Mouse (Mus musculus) midbrain, embryonic 16.5 days (tissue): ENCODE results near the gene Cfap157. TPM values are rescaled to one million over a fixed set of nuclear protein-coding genes. Genes with fewer than 3 reads are reported as not detected.

Experiments
- ATAC-seq: fragments of 200-750 bp; cut with Nextera tagmentation; 2 replicates; pipeline ENCODE4 v1.8.0; 2017; ENCODE audit warnings: moderate TSS enrichment
- H3K27ac ChIP-seq: fragments of 300-500 bp; sonication (generic); 2 replicates; pipeline ENCODE4 v1.5.1; 2014; ENCODE audit warnings: mild to moderate bottlenecking, low read length, mixed read lengths
- H3K27me3 ChIP-seq: fragments of 300-500 bp; sonication (generic); 2 replicates; pipeline ENCODE4 v1.6.1; 2014; ENCODE audit warnings: low read depth, low read length, mixed read lengths; ENCODE audit not compliant: control insufficient read depth, insufficient read depth
- H3K36me3 ChIP-seq: fragments of 300-500 bp; sonication (generic); 2 replicates; pipeline ENCODE4 v1.6.1; 2014; ENCODE audit warnings: mild to moderate bottlenecking, low read length, moderate library complexity, mixed read lengths; ENCODE audit not compliant: control insufficient read depth, insufficient read depth
- H3K4me1 ChIP-seq: fragments of 300-500 bp; sonication (generic); 2 replicates; pipeline ENCODE4 v1.6.1; 2014; ENCODE audit warnings: mild to moderate bottlenecking, low read length, mixed read lengths; ENCODE audit not compliant: control insufficient read depth, insufficient read depth
- H3K4me2 ChIP-seq: fragments of 300-500 bp; sonication (generic); 2 replicates; pipeline ENCODE4 v1.6.1; 2014; ENCODE audit warnings: mild to moderate bottlenecking, low read length, mixed read lengths
- H3K4me3 ChIP-seq: fragments of 300-500 bp; sonication (generic); 2 replicates; pipeline ENCODE4 v1.5.1; 2014; ENCODE audit warnings: low read depth, mild to moderate bottlenecking, low read length, moderate library complexity, mixed read lengths
- H3K9ac ChIP-seq: fragments of 300-500 bp; sonication (generic); 2 replicates; pipeline ENCODE4 v1.6.1; 2014; ENCODE audit warnings: low read depth, low read length, mixed read lengths
- H3K9me3 ChIP-seq: fragments of 300-500 bp; sonication (generic); replicated peaks from 2 replicates; pipeline ENCODE4 v1.6.1; 2014; ENCODE audit warnings: mild to moderate bottlenecking, low read length, mixed read lengths; ENCODE audit not compliant: control insufficient read depth, poor library complexity, severe bottlenecking
- WGBS: fragments of 180-500 bp; shearing (Covaris S2); extraction: QIAGEN DNeasy Blood & Tissue Kit; methylation state at CpG from one replicate; pipeline ENCODE4 v1.1.7; 2014; 5-methylcytosine and 5-hydroxymethylcytosine counted together
- polyA plus RNA-seq: library from polyadenylated mRNA; unstranded; fragments of >200 nt; fragmentation: Nextera tagmentation; extraction: Ambion mirVana; gene quantifications from 2 replicates; pipeline ENCODE4 v1.2.1, GENCODE M21; 2015

Gene Cfap157
- polyA plus RNA-seq, 1 experiment from 2014 or later = 0.99 TPM

DNA sequence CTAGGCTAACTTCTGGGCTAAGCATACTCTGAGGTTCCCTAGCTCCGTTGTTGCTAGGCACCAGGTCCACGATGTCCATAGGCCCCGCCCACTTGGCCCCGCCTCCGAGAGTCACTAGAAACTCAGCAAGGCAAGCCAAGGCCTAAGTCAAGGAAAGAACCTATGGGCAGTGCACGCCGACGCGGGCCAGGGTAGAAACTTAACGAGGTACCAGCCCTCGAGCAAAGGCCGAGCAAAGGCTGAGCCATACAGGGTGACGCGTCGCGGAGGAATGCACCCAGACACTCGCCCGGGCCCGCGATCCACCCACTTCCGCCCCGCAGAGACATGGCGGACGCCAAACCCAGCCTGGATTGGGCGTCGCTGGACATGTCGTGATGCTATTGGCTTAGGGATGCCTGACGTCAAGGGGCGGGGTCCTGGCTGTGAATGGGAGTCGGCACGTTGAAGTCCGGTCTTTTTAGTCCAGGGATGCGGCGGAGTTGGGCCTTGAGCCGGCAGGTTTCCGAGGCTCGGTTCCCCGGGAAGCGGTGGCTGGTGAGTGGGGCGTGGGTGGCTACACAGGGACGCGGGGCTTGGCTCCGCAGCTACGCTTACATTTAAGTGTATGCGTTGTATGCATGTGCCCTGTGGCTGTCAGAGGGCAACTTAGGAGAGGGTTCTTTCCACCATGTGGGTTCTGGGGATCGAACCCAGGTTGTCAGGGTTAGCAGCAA, 8.7 kb downstream of the Cfap157 start, which contains the start of the genes Ttc16 and Ptrh1:
Ttc16 (minus strand) TSS at position 275 of the 716 bp plus-strand sequence.
Ptrh1 (plus strand) TSS at position 428 of the 716 bp plus-strand sequence.
- H3K36me3 ChIP-seq = no peaks in the 10 kb centered on the region
- ATAC-seq = peak; percentile 98
- H3K4me3 ChIP-seq = peak within 1 kb of the TSS; percentile 70
- H3K9ac ChIP-seq = peak within 1 kb of the TSS; percentile 63
- H3K4me1 ChIP-seq = peaks cover 14% of the 10 kb centered on the region
- WGBS = under 1% methylated on average over 46 of the region's 46 CpGs
- peak within 1 kb of the TSS; percentile 92 for H3K4me2 ChIP-seq
- H3K9me3 ChIP-seq = no peaks in the 10 kb centered on the region
- H3K27me3 ChIP-seq = no peaks in the 10 kb centered on the region
- H3K27ac ChIP-seq = peak within 1 kb of the TSS; percentile 78

DNA sequence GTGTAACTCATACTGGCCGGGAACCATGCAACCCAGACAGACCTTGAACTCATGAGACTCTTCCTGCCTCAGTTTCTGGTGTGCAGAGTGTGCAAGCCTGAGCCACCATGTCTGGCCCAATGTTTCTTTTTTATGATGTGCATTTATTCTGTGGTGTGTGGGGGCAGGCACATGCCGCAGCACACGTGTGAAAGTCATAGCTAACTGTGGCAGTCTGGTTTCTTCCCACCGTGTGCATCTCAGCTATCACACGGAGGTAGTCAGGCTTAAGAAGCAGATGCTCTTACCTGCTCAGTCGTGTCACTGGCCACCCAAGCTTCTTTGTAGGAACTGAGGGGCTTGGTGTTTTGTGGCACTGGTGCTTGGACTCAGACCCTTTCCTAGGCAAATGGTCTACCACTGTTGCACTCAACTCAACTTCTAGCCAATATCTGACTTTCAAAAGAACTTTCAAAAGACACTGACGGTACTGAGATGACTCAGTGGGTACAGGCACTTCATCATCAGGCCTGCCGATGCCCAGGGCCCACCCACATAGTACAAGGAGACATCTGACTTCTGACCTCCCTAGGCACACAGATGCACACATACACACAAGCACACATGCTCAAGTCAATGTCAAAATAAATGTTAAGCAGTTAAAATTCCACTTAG, 11.5 kb downstream of the Cfap157 start:
- no peak for ATAC-seq
- Histone ChIP-seq H3K9me3 (no peaks in the 10 kb centered on the region), H3K4me3 (no peak overlapping the region), H3K27ac (no peak overlapping the region), H3K27me3 (no peaks in the 10 kb centered on the region), H3K4me1 (peaks cover 14% of the 10 kb centered on the region), H3K9ac (no peak overlapping the region), H3K36me3 (no peaks in the 10 kb centered on the region), H3K4me2 (no peak overlapping the region)
- WGBS = 85% methylated on average over 8 of the region's 8 CpGs

DNA sequence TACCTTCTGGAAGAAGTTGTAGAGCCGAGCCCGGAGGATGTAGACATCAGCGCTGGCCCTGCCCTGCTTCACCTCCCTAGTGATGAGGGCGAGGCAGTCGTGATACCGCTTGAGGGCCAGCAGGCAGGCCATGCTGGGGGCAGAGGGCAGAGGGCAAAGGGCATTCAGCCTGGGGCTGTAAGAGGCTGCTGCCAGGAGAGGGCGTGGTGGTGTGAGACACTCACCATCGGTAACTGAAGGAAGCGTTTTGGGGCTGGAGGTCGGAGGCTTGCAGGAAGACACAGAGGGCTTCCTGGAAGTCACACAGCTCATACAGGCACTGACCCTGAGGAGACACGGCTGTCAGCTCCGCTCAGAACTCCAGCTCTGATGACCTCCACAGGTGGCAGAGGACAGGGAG, 12.3 kb downstream of the Cfap157 start:
- Histone ChIP-seq H3K27me3 (no peaks in the 10 kb centered on the region), H3K9me3 (no peaks in the 10 kb centered on the region), H3K36me3 (no peaks in the 10 kb centered on the region), H3K27ac (no peak overlapping the region), H3K9ac (no peak overlapping the region), H3K4me1 (peaks cover 14% of the 10 kb centered on the region), H3K4me2 (no peak overlapping the region), H3K4me3 (no peak overlapping the region)
- no peak for ATAC-seq
- 33% methylated on average over 12 of the region's 12 CpGs for WGBS

DNA sequence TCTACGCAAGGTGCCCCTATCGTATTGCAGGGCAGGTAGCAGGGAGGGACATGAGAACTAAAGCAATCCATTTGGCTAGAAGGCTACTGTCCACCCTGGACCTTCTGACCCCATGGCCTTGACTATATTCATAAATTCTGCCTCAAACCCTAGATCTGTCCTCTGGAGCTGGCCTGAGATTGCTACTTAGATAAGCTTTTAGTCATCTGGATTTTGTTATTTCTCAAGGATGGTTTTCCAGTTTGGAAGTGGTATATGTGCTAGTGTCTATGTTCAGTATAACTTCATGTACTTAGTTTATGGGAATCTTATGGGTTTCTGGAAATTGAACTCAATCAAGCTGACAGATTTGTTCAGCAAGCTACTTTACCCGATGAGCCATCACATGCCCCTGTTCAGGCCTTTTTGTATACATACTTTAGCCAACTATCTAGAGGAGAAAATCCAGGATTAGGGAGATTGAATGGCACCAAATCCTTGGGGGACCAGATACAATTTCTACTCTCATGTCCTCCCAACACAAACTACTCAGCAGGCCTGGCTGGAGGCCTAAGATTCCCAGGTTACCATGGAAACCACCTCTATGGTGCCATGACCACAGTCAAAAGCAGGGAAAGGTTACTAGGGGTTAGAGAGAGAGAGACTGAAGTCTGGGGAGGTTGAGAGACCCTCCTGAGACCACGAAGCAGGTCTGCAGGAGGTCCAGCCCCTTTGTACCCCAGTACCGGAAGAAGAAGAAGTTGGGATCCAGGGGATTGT, 14.7 kb downstream of the Cfap157 start:
- H3K4me3 ChIP-seq = no peak overlapping the region
- WGBS = 49% methylated on average over 5 of the region's 5 CpGs
- no peaks in the 10 kb centered on the region for H3K4me1 ChIP-seq
- no peaks in the 10 kb centered on the region for H3K9me3 ChIP-seq
- ATAC-seq = no peak
- no peaks in the 10 kb centered on the region for H3K27me3 ChIP-seq
- no peak overlapping the region for H3K9ac ChIP-seq
- no peaks in the 10 kb centered on the region for H3K36me3 ChIP-seq
- no peak overlapping the region for H3K4me2 ChIP-seq
- H3K27ac ChIP-seq = no peak overlapping the region

DNA sequence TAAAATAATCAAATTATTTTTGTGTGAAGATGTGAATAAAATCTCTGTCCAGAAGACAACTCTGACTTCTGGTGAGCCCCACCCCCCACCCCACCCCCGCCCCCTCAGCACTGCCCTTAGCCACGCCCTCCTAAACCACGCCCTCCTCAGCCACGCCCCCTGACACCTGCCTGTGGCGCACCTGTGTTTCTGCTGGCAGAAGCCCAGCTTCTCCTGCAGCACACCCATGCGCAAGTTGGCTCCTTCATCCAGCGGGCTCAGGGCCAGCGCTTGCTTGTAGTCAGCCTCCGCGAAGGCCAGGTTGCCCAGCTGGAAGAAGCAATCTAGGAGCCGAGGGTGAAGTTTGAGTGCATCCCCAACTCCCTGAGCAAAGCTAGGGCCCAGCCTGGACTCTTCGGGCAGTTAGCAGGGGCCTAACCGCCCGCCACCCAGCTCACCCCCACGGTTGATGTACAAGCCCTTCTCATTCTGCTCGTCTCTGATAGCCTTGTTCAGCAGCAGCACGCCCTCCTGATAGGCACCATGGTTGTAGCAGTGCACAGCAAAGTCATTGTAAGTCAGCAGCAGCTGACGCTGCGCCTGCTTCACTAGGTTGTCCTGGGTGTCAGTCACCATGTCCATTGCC, 15.5 kb downstream of the Cfap157 start:
- 67% methylated on average over 16 of the region's 19 CpGs for WGBS
- H3K9me3 ChIP-seq = no peaks in the 10 kb centered on the region
- no peaks in the 10 kb centered on the region for H3K4me1 ChIP-seq
- H3K27me3 ChIP-seq = no peaks in the 10 kb centered on the region
- H3K4me2 ChIP-seq = no peak overlapping the region
- no peaks in the 10 kb centered on the region for H3K36me3 ChIP-seq
- no peak overlapping the region for H3K9ac ChIP-seq
- no peak overlapping the region for H3K27ac ChIP-seq
- ATAC-seq = no peak
- no peak overlapping the region for H3K4me3 ChIP-seq

DNA sequence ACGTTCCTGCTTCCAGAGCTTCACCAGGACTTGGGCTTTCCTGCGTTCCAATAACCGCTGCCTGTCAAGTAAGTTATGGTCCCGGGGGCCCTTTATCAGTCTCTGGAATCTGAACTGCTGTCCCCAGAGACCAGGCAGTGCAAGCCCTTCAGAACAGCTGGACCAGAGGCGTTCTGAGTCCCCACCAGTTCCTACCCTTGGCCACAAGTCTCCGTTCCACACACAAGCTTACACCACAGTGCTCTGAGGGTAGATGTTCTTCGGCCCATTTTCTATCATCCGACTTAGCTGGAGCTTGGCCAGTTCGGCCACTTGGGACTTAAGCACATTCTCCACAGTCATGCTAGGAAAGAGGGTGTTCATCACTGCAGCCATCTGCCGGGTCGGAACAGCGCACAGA, 17.0 kb downstream of the Cfap157 start:
- Histone ChIP-seq H3K36me3 (peaks cover 5% of the 10 kb centered on the region; the same call in 1 of the 2 replicates), H3K4me1 (no peaks in the 10 kb centered on the region), H3K4me3 (no peak overlapping the region), H3K27ac (no peak overlapping the region), H3K27me3 (no peaks in the 10 kb centered on the region), H3K9me3 (no peaks in the 10 kb centered on the region), H3K9ac (no peak overlapping the region), H3K4me2 (no peak overlapping the region)
- WGBS = 71% methylated on average over 12 of the region's 12 CpGs
- no peak for ATAC-seq

DNA sequence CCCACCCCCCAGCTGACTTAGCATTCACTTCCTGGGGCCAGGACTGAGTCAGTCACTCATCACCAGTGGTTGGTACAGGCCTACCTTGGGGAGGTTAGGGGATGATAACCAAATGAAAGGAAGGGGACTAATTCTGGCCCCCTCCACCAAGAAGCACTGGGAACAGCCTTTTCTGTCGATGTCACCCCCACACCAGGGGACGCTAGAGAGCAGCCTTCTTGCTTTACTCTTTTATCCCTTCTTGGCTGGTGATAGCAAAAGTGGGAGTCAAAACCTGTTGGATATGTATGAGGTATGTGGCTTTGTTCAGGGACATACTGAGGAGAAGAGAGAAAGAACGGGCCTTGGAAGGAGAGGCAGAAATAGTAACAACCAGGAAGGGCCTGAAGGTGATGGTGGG, 20.9 kb downstream of the Cfap157 start:
- no peak overlapping the region for H3K4me3 ChIP-seq
- H3K4me1 ChIP-seq = peaks cover 6% of the 10 kb centered on the region
- peaks cover 19% of the 10 kb centered on the region for H3K36me3 ChIP-seq
- H3K27me3 ChIP-seq = no peaks in the 10 kb centered on the region
- 85% methylated on average over 3 of the region's 3 CpGs for WGBS
- H3K9ac ChIP-seq = no peak overlapping the region
- no peak overlapping the region for H3K4me2 ChIP-seq
- H3K27ac ChIP-seq = no peak overlapping the region
- no peaks in the 10 kb centered on the region for H3K9me3 ChIP-seq
- ATAC-seq = no peak

DNA sequence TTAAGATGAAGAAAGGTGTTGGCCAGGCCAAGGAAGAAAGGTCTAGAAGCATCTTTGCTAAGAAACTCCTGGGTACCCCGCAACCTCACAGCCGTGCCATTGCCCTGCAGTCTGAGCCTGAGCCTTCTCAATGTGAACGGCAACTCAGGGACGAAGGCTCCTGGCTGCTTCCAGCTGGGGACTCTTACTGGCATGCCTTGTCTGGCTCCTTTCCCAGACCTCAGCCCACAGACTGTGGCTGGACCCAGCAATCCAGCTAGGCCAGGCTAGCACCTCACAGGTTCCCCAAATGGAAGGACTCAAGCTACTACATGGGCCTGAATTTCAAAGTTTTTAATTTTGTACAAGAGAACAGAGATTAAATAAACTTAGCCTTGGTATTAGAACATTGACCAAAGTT, 22.4 kb downstream of the Cfap157 start:
- Histone ChIP-seq H3K9me3 (no peaks in the 10 kb centered on the region), H3K27me3 (no peaks in the 10 kb centered on the region), H3K4me1 (peaks cover 13% of the 10 kb centered on the region), H3K9ac (no peak overlapping the region), H3K4me3 (no peak overlapping the region), H3K4me2 (no peak overlapping the region), H3K27ac (no peak overlapping the region), H3K36me3 (peaks cover 19% of the 10 kb centered on the region)
- 91% methylated on average over 4 of the region's 4 CpGs for WGBS
- no peak for ATAC-seq
